Mouse (Mus musculus) forelimb bud, embryonic 11.5 days (tissue): Measurements from ENCODE around the gene B9d1.

Experiments used
- DNase-seq: peaks from one replicate; pipeline ENCODE4 v3.0.0-alpha.2; 2012; ENCODE audit warnings: low read depth, low spot score

B9d1 gene

DNA sequence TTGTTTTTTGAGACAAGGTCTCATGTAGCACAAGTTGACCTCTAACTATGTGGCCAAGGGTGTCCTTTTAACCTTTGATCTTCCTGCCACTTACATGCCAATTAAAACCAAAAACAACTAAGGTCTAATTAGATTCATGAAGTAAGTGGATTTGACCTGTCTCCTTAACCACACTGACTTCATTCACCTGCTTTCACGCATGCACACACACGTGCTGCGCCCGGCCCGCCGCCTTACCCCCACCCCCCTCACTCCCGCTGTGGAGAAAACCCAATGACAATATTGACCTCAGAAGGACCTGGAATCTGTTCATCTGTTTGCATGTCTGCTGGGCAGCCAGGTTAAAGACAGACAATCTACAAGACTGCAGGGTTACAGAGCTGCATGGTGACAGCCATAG, 35.7 kb downstream of the B9d1 start:
- no peak for DNase-seq

DNA sequence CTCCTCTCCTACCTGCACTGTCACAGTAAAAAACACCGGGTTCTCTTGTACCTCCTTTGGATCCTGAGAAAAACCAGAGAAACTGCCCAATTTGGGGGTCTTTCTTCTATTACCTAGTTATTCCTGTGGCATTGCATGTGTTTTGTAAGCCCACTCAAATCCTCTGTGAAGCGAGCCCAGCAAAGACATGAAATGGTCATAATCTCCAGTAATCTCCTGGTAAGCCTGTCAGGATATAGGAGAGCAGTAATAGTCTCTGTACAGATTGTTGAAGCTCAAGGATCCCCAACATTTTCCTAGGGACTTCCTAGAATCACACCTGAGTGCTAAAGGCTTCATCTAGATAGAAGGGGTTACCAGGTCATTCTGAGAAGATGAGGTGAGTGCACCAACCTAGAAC, 36.2 kb downstream of the B9d1 start:
- DNase-seq, result no peak

DNA sequence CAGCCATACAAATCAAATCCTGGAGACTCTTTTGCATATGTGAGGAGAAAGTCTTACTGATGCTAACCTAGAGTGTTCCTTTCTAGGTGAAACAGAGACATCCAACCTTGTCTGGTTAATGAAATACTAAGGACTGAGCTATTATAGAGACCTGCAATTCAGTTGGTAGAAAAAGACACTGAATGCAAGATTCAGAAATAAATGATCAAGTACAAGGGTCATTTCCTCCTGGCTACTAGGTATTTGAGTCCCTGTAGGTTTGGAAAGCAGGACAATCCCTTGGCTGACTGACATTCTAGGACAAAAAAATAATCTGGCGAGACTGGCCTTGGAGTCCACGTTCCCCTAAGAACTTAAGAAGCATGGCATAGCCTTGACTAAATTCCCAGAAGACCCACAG, 40.6 kb downstream of the B9d1 start:
- no peak for DNase-seq

DNA sequence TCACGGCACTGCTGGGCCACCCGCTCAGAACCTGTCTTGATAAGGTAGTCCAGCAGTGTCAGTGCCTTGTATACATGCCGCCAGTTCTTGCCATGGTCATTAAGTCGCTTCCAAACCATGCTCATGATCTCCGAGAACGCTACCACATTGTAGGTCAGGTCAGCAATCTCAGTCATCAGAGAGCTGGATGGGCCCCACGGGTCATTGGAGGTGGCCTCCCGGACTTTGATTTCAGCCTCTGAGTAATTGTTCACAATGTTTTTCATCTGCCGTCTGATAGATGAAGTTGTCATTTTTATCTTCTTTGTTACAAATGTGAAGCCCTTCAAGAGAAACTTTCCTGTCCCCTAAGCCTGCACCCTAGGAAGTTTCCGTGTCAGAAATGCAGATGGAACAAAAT, 41.5 kb downstream of the B9d1 start:
- no peak for DNase-seq

DNA sequence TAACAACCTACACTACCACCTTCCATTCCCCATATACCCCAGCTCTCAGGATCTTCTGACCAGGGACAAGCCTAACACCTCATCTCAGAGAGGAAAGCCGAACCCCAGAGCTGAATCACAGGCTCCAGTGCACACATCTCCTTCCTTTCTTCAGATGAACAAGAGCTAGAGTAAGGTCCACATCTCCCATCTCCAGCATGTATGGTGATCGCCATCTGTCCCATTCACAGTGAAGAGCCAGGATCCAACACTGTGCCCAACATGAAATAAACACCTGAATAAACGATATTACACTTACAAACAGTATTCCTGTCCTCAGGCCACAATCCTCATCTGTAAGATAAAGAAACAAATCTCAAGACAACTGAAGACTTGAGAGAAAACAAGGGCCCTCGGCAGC, 42.8 kb downstream of the B9d1 start:
- no peak for DNase-seq

DNA sequence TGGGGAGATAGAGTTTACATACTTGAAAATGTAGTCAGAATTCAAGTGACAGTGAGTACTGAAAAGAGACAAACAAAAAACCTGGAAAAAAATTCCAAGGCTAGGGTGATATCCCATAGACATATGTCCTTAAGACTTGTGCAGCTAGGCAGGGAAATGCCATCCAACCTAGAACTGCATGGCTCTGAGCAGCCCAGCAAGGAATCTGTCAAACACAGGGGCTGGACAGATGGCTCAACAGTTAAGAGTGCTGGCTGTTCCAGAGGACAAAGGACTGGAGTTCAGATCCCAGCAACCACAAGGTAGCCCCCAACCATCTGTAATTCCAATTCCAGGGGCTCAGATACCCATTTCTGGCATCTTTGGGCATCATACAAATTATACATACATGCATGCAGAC, 45.7 kb downstream of the B9d1 start:
- DNase-seq, result no peak

DNA sequence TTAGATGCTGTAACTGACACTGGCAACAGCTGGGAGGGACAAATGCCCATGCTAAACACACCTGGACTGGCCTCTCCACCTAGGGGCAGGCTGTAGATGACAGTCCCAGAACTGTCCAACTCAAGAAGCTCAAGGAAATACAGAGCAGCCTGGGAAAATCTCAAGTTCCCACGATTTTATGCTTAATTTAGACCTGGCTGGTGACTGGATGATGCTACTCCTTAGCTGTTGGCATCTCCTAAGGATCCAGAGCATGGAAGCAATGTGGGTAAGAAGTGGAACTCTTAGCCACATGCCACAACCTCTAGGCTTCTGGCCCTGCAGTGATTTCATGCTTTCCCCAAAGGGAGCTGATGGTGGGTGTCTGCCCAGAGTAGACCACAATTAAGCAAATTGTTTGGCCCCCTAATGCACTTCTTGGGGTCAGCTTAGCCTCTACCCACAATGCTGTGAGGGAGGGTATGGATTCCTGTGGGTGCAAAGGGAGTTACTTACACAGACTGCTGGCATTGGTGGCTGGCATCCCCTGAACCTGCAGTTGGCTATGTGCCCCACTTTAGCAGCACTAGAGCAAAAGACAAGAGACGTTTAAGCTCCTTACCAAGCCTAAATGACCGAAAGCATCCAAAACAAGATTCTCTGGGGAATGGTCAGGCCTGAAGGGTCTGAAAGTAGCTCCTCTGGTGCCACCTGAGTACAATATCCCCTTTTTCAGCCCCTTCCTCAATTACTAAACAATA, 48.2 kb downstream of the B9d1 start:
- DNase-seq, result no peak

DNA sequence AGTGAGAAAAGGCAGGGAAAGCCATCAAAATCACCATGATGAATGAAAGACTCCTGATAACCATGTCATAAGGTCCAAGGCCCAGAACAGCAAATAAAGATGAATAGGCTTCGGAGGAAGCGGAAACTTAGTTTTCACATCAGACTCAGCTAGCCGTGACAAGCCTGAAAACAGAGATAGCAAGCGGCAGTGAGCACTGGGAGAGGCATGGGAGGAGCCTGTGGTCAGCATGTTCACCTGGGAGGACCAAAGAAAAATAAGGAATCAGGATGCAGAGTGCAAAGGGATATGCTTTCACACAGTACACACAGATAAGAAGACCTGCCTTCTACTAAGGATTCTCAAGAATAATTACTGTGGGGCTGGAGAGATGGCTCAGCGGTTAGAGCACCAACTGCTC, 54.6 kb downstream of the B9d1 start:
- no peak for DNase-seq

DNA sequence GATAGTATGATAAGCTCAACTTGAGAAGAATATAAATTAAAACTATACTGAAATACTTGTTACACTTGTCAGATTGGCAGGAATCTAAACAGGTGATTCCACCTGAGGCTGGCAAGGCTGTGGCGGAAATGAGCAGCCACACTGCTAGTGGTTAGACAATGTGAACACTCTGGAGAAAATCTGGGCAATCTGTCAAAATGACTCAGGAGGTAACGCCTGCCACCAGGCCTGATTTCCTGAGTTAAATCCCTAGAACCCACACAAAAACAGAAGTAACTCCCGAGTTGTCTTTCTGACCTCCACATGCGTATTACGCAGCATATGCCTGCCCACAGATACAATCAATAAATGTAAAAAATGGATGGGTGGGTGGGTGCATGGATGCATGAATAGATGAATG, 57.5 kb downstream of the B9d1 start:
- DNase-seq, result no peak
